Mouse (Mus musculus) heart, embryonic 15.5 days (tissue): ENCODE data around the gene Plscr4. TPM values are rescaled to one million over a fixed set of nuclear protein-coding genes. Genes with fewer than 3 reads are reported as not detected.

Source experiments
- ATAC-seq: fragments of 200-750 bp; cut with Nextera tagmentation; replicated peaks from 2 replicates; pipeline ENCODE4 v1.8.0; 2017; ENCODE audit warnings: low read depth, moderate TSS enrichment; ENCODE audit not compliant: insufficient number of reproducible peaks, insufficient read depth, low FRiP score
- H3K27ac ChIP-seq: fragments of 300-500 bp; sonication (generic); 2 replicates; pipeline ENCODE4 v1.5.1; 2015; ENCODE audit warnings: mild to moderate bottlenecking, inconsistent platforms
- H3K27me3 ChIP-seq: fragments of 300-500 bp; sonication (generic); 2 replicates; pipeline ENCODE4 v1.6.1; 2015; ENCODE audit warnings: inconsistent platforms
- H3K36me3 ChIP-seq: fragments of 300-500 bp; sonication (generic); 2 replicates; pipeline ENCODE4 v1.6.1; 2015; ENCODE audit warnings: mild to moderate bottlenecking, inconsistent platforms
- H3K4me1 ChIP-seq: fragments of 300-500 bp; sonication (generic); replicated peaks from 2 replicates; pipeline ENCODE4 v1.6.1; 2015; ENCODE audit warnings: inconsistent platforms
- H3K4me2 ChIP-seq: fragments of 300-500 bp; sonication (generic); 2 replicates; pipeline ENCODE4 v1.6.1; 2015; ENCODE audit warnings: inconsistent platforms, mild to moderate bottlenecking, moderate library complexity
- H3K4me3 ChIP-seq: fragments of 300-500 bp; sonication (generic); 2 replicates; pipeline ENCODE4 v1.5.1; 2015; ENCODE audit warnings: mild to moderate bottlenecking, inconsistent platforms
- H3K9ac ChIP-seq: fragments of 300-500 bp; sonication (generic); 2 replicates; pipeline ENCODE4 v1.6.1; 2015; ENCODE audit warnings: mild to moderate bottlenecking, inconsistent platforms
- H3K9me3 ChIP-seq: fragments of 300-500 bp; sonication (generic); replicated peaks from 2 replicates; pipeline ENCODE4 v1.6.1; 2016; ENCODE audit warnings: inconsistent platforms
- WGBS: fragments of 180-500 bp; shearing (Covaris S2); methylation state at CpG from one replicate; pipeline ENCODE4 v1.1.7; 2015; ENCODE audit warnings: mixed read lengths; 5-methylcytosine and 5-hydroxymethylcytosine counted together
- polyA plus RNA-seq: library from polyadenylated mRNA; unstranded; fragments of >200 nt; fragmentation: Nextera tagmentation; extraction: Ambion mirVana; gene quantifications from 2 replicates; pipeline ENCODE4 v1.2.1, GENCODE M21; 2015

The Plscr4 gene
- polyA plus RNA-seq, 1 experiment from 2014 or later = 6.3 TPM

- no peak for ATAC-seq
- Histone ChIP-seq H3K4me3 (no peak overlapping the region), H3K27ac (no peak overlapping the region), H3K4me2 (no peak overlapping the region), H3K9me3 (no peaks in the 10 kb centered on the region), H3K27me3 (no peaks in the 10 kb centered on the region), H3K36me3 (no peaks in the 10 kb centered on the region), H3K9ac (no peak overlapping the region), H3K4me1 (no peaks in the 10 kb centered on the region)
- WGBS = 86% methylated on average over 2 of the region's 2 CpGs
Measured at GRCm38 (mm10) chr9:92473178-92473577, 16.0 kb downstream of the Plscr4 start.

GRCm38 (mm10) chr9:92474244-92474643 is 17.1 kb downstream of the Plscr4 start:
- Histone ChIP-seq H3K9me3 (no peaks in the 10 kb centered on the region), H3K4me3 (no peak overlapping the region), H3K4me2 (no peak overlapping the region), H3K4me1 (no peaks in the 10 kb centered on the region), H3K9ac (no peak overlapping the region), H3K36me3 (no peaks in the 10 kb centered on the region), H3K27ac (no peak overlapping the region), H3K27me3 (no peaks in the 10 kb centered on the region)
- no peak for ATAC-seq
- 78% methylated on average over 1 of the region's 1 CpGs for WGBS

GRCm38 (mm10) chr9:92481663-92482062 is 24.5 kb downstream of the Plscr4 start:
- WGBS = 67% methylated on average over 2 of the region's 2 CpGs
- no peaks in the 10 kb centered on the region for H3K36me3 ChIP-seq
- no peak overlapping the region for H3K4me3 ChIP-seq
- no peaks in the 10 kb centered on the region for H3K4me1 ChIP-seq
- H3K9ac ChIP-seq = no peak overlapping the region
- ATAC-seq = no peak
- no peaks in the 10 kb centered on the region for H3K9me3 ChIP-seq
- H3K4me2 ChIP-seq = no peak overlapping the region
- H3K27ac ChIP-seq = no peak overlapping the region
- H3K27me3 ChIP-seq = no peaks in the 10 kb centered on the region

GRCm38 (mm10) chr9:92482551-92482950 is 25.4 kb downstream of the Plscr4 start:
- Histone ChIP-seq H3K4me2 (no peak overlapping the region), H3K9ac (no peak overlapping the region), H3K27me3 (no peaks in the 10 kb centered on the region), H3K9me3 (no peaks in the 10 kb centered on the region), H3K27ac (no peak overlapping the region), H3K4me1 (no peaks in the 10 kb centered on the region), H3K36me3 (no peaks in the 10 kb centered on the region), H3K4me3 (no peak overlapping the region)
- no peak for ATAC-seq
- 79% methylated on average over 4 of the region's 4 CpGs for WGBS

- no peak for ATAC-seq
- H3K36me3 ChIP-seq = no peaks in the 10 kb centered on the region
- no peak overlapping the region for H3K9ac ChIP-seq
- no peak overlapping the region for H3K4me2 ChIP-seq
- H3K27me3 ChIP-seq = no peaks in the 10 kb centered on the region
- no peak overlapping the region for H3K27ac ChIP-seq
- no peaks in the 10 kb centered on the region for H3K9me3 ChIP-seq
- H3K4me3 ChIP-seq = no peak overlapping the region
- 72% methylated on average over 7 of the region's 7 CpGs for WGBS
- H3K4me1 ChIP-seq = peaks cover 5% of the 10 kb centered on the region; the same call in 1 of the 2 replicates
Measured at GRCm38 (mm10) chr9:92484710-92485267, 27.6 kb downstream of the Plscr4 start.

GRCm38 (mm10) chr9:92489857-92490256 is 32.7 kb downstream of the Plscr4 start:
- ATAC-seq = no peak
- Histone ChIP-seq H3K9ac (no peak overlapping the region), H3K4me3 (no peak overlapping the region), H3K9me3 (no peaks in the 10 kb centered on the region), H3K36me3 (no peaks in the 10 kb centered on the region), H3K4me1 (peaks cover 5% of the 10 kb centered on the region; the same call in 1 of the 2 replicates), H3K4me2 (no peak overlapping the region), H3K27me3 (no peaks in the 10 kb centered on the region), H3K27ac (no peak overlapping the region)
- WGBS = 80% methylated on average over 7 of the region's 7 CpGs

- Histone ChIP-seq H3K4me1 (peaks cover 5% of the 10 kb centered on the region; the same call in 1 of the 2 replicates), H3K9me3 (no peaks in the 10 kb centered on the region), H3K4me3 (no peak overlapping the region), H3K4me2 (no peak overlapping the region), H3K36me3 (no peaks in the 10 kb centered on the region), H3K27me3 (no peaks in the 10 kb centered on the region), H3K27ac (no peak overlapping the region), H3K9ac (no peak overlapping the region)
- no peak for ATAC-seq
- 91% methylated on average over 3 of the region's 3 CpGs for WGBS
Measured at GRCm38 (mm10) chr9:92490319-92490718, 33.1 kb downstream of the Plscr4 start.

GRCm38 (mm10) chr9:92491274-92491673 is 34.1 kb downstream of the Plscr4 start:
- Histone ChIP-seq H3K4me1 (peaks cover 5% of the 10 kb centered on the region; the same call in 1 of the 2 replicates), H3K9me3 (no peaks in the 10 kb centered on the region), H3K4me3 (no peak overlapping the region), H3K27ac (no peak overlapping the region), H3K27me3 (no peaks in the 10 kb centered on the region), H3K4me2 (no peak overlapping the region), H3K36me3 (no peaks in the 10 kb centered on the region), H3K9ac (no peak overlapping the region)
- ATAC-seq = no peak
- 77% methylated on average over 2 of the region's 2 CpGs for WGBS

- Histone ChIP-seq H3K27me3 (no peaks in the 10 kb centered on the region), H3K4me3 (no peak overlapping the region), H3K4me2 (no peak overlapping the region), H3K36me3 (no peaks in the 10 kb centered on the region), H3K9me3 (no peaks in the 10 kb centered on the region), H3K27ac (no peak overlapping the region), H3K9ac (no peak overlapping the region), H3K4me1 (no peaks in the 10 kb centered on the region)
- ATAC-seq = no peak
- 41% methylated on average over 12 of the region's 12 CpGs for WGBS
Measured at GRCm38 (mm10) chr9:92499710-92500410, 42.7 kb downstream of the Plscr4 start.

GRCm38 (mm10) chr9:92504256-92504655 is 47.1 kb downstream of the Plscr4 start:
- no peak overlapping the region for H3K4me3 ChIP-seq
- no peak for ATAC-seq
- no peak overlapping the region for H3K9ac ChIP-seq
- WGBS = 76% methylated on average over 3 of the region's 3 CpGs
- no peaks in the 10 kb centered on the region for H3K27me3 ChIP-seq
- no peaks in the 10 kb centered on the region for H3K9me3 ChIP-seq
- no peaks in the 10 kb centered on the region for H3K4me1 ChIP-seq
- no peaks in the 10 kb centered on the region for H3K36me3 ChIP-seq
- H3K27ac ChIP-seq = no peak overlapping the region
- no peak overlapping the region for H3K4me2 ChIP-seq

GRCm38 (mm10) chr9:92504889-92505288 is 47.7 kb downstream of the Plscr4 start:
- Histone ChIP-seq H3K4me1 (no peaks in the 10 kb centered on the region), H3K27ac (no peak overlapping the region), H3K4me3 (no peak overlapping the region), H3K9me3 (no peaks in the 10 kb centered on the region), H3K9ac (no peak overlapping the region), H3K27me3 (no peaks in the 10 kb centered on the region), H3K36me3 (no peaks in the 10 kb centered on the region), H3K4me2 (no peak overlapping the region)
- no peak for ATAC-seq
- WGBS = 69% methylated on average over 1 of the region's 1 CpGs

- Histone ChIP-seq H3K9me3 (no peaks in the 10 kb centered on the region), H3K4me2 (no peak overlapping the region), H3K27me3 (no peaks in the 10 kb centered on the region), H3K9ac (no peak overlapping the region), H3K27ac (no peak overlapping the region), H3K4me3 (no peak overlapping the region), H3K4me1 (no peaks in the 10 kb centered on the region), H3K36me3 (no peaks in the 10 kb centered on the region)
- ATAC-seq = no peak
Measured at GRCm38 (mm10) chr9:92511696-92512095, 54.5 kb downstream of the Plscr4 start.
